Mouse (Mus musculus): ENCODE data around the gene Gm37240.

Gm37240 gene

GRCm38 (mm10) chr3:84955011-84955775, 932.1 kb downstream of the Gm37240 start:
- DNase-seq (ENCODE audit: low spot score in 2 of 2): no peak

- no peak for DNase-seq (ENCODE audit: low spot score in 2 of 2)
Measured at GRCm38 (mm10) chr3:84952585-84953187, 934.6 kb downstream of the Gm37240 start.

GRCm38 (mm10) chr3:84952135-84952534, 935.2 kb downstream of the Gm37240 start:
- DNase-seq (ENCODE audit: low spot score in 2 of 2): peak in 1 of 2 experiments; percentile 39

DNA sequence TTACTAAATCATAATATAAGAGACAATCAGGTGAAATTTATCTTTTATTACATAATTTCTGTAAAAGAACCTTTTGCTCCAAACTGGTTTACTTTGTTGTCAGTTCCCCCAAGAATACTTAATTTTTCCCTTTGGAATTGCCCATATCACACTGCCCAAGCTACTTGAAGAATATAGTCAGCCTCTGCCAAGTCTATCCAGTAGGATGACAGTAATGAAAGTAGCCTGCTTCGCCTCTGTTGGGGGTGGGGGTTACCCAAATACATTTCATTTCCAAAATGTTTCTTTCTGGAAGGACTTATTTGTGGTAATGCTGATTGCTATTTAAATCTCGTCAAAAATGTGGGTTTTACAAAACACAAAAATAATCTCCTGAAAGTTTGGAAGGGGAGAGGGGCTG, 935.6 kb downstream of the Gm37240 start:
- no peak for DNase-seq (ENCODE audit: low spot score in 2 of 2)

GRCm38 (mm10) chr3:84949387-84949786, 937.9 kb downstream of the Gm37240 start:
- DNase-seq (ENCODE audit: low spot score in 2 of 2): no peak

DNA sequence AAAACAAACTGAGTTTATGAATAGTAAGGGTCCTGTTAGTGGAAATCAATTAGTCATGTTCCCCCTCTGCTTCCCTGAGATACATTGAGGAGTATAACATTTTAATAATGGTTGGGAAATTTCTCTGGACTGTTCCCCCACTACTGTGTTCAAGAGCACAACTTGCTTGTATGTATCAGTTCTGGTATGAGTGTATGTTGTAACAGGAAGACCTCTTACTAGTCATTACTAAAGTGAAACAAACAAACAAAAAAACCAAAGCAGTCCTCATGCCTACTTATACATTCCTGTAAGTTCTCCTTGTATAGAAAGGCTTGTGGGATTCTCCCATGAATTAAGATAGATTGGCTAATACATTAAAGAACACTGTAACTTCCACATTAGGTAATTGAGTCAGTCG, 940.9 kb downstream of the Gm37240 start:
- DNase-seq (ENCODE audit: low spot score in 2 of 2): no peak

DNA sequence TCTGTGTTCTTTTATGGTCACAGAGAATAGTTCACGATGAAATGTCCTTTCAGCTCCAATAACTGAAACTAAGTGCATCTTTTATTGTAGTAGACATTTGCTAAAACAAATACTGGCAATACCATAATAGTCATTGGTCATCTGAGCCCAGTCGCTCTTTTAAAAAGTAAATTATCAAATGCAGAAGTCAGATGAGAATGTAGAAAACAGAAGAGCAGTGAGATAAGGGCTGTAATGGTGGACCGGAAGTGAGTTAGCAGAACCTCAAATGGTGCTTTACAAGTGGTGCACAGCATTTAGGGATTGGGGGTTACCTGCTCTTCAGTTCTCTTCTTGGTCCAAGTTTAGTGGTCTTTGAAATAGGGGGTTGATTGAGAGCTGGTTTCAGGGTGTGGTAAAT, 942.4 kb downstream of the Gm37240 start:
- DNase-seq (ENCODE audit: low spot score in 2 of 2): no peak

GRCm38 (mm10) chr3:84937360-84938355, 949.7 kb downstream of the Gm37240 start:
- no peak for DNase-seq (ENCODE audit: low spot score in 2 of 2)

DNA sequence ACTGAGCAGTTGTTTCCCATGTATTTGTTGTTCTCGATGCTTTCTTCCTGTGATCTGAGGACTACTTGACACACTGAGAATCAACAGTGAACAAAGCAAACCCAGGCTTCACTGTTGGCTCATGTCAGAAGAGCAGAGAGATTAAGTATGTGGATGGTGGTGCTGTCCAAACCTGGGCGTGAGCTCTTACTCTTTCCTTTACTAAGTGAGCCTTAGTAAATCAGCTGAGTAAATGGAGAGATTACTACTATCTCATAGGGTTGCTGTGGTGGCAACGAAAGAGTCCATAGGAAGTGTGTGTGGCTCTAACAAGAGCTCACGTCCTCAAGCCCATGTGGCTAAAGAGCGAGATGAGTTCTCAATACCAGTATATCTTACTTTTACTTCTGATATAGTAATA, 950.4 kb downstream of the Gm37240 start:
- DNase-seq (ENCODE audit: low spot score in 2 of 2): no peak

GRCm38 (mm10) chr3:84936252-84936651, 951.1 kb downstream of the Gm37240 start:
- DNase-seq (ENCODE audit: low spot score in 2 of 2): no peak

DNA sequence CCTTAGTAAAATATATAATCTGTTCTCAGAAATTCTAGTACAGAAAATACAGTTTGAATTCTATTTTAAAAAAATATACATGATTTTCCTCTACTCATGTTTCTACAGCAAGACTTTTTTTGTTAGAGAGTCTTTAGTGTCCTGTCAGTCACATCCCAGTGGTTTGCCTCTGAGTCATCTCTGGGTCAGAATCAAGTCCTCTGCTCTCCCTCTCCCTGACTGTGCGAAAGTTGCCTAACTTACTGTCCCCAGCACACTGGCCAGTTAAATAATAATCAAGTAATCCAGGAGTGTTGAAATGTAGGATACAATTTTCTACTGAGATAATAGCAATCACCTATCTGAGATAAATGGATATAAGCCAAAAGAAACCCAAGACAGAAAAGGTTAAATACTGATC, 951.6 kb downstream of the Gm37240 start:
- no peak for DNase-seq (ENCODE audit: low spot score in 2 of 2)

DNA sequence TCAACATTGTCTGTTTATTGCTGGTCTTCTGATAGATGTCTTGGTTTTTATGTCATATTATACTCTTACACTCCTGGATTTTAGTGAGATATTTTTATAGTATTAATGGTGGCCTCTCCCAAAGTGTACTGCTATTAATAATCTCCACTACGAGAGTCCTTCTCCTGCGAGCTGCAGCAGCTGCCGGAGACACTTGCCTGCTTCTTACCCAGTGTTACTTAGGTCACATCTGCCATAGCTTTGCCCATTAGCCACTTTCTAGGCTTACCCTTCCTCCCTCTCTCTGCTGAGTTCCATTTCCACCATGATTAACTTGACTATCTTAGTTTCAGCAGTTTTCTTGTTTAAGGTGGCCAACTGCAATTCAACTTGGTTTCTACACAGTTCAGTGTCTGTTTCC, 956.6 kb downstream of the Gm37240 start:
- DNase-seq (ENCODE audit: low spot score in 2 of 2): no peak

DNA sequence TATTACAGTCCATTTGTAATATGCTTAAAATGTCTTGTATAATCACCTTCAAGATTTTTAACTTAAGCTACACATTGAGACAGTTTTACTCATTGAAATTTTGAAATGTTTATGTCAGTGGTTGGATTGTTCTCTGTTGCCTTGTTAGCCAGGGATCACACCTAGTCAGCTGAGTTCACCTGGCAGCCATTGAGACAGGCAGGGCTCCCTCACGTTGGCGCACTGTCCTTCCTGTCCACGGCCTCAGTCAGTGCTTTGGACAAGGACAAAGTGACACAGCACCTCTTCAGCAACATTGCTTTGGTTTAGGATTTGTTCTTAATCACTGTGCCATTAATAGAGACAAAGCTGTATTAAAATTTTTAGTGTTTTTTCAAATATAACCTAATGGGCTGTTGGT, 958.1 kb downstream of the Gm37240 start:
- no peak for DNase-seq (ENCODE audit: low spot score in 2 of 2)

GRCm38 (mm10) chr3:84927901-84928300, 959.4 kb downstream of the Gm37240 start:
- no peak for DNase-seq (ENCODE audit: low spot score in 2 of 2)

GRCm38 (mm10) chr3:84927168-84927794, 960.0 kb downstream of the Gm37240 start:
- no peak for DNase-seq (ENCODE audit: low spot score in 2 of 2)

- DNase-seq (ENCODE audit: low spot score in 2 of 2): no peak
Measured at GRCm38 (mm10) chr3:84926140-84926539, 961.2 kb downstream of the Gm37240 start.

DNA sequence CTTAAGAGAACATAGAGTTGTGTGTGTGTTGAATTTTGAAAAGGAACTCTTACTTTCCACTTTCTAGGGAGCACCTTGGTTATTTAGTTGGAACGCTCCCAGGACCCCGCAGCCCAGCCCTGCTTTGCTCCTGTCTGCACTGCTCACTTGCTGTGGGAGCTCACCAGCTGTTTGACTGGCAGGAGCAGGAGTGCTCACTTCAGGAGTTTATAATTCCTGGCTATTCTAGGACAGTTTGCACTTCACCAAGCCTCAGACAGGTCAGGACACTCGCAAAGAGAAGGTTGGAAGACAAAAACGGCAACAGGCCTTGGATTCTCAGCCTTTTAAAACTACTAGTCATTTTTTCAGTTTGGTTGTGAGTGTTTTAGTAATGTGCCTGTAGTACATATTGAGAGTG, 962.1 kb downstream of the Gm37240 start:
- no peak for DNase-seq (ENCODE audit: low spot score in 2 of 2)

DNA sequence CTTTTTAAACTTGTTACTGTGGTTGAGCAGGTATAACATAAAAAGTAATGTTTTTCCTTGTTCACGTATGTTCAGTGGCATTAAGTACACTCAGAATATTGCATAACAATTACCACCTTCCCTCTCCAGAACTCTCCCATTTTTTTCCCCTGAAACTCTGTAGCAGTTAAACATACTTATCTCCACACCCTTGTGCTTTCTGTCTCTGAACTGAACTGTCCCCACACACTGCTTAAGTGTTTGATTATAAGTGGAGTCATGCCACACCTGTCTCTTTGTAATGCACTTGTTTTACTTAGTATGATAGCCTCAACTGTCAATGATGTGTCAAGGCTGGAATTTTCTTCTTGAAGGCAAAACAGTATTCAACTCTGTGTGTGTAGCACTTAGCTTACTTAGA, 963.6 kb downstream of the Gm37240 start:
- no peak for DNase-seq (ENCODE audit: low spot score in 2 of 2)

DNA sequence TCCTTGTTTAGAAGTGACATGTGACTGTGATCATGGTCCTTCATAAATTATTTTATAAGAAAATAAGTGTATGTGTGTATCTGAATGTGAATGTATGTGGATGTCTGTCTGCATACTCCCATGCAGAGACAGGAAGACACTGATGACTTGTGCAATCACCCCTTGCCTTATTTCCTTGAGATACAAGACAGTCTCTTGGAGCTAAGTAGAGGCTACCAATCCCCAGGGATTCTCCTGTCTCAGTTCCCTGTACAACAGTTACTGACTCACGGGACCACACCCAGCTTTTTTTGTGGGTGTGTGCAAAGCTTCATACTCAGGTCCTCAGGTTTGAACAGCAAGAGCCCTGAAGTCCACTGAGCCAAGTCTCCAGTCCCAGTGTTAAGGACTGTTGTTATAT, 964.1 kb downstream of the Gm37240 start:
- DNase-seq (ENCODE audit: low spot score in 2 of 2): no peak

GRCm38 (mm10) chr3:84921704-84922420, 965.5 kb downstream of the Gm37240 start:
- no peak for DNase-seq (ENCODE audit: low spot score in 2 of 2)
